Mouse (Mus musculus) forebrain, embryonic 15.5 days (tissue): ENCODE measurements around the gene Il18r1. TPM values are rescaled to one million over a fixed set of nuclear protein-coding genes. Genes with fewer than 3 reads are reported as not detected.

Source experiments
- ATAC-seq: fragments of 200-750 bp; cut with Nextera tagmentation; replicated peaks from 2 replicates; pipeline ENCODE4 v1.8.0; 2017; ENCODE audit warnings: mild to moderate bottlenecking, moderate TSS enrichment, moderate library complexity
- H3K27ac ChIP-seq: fragments of 300-500 bp; sonication (generic); replicated peaks from 2 replicates; pipeline ENCODE4 v1.5.1; 2015; ENCODE audit warnings: mild to moderate bottlenecking, inconsistent platforms
- H3K27me3 ChIP-seq: fragments of 300-500 bp; sonication (generic); 2 replicates; pipeline ENCODE4 v1.6.1; 2015; ENCODE audit warnings: inconsistent platforms
- H3K36me3 ChIP-seq: fragments of 300-500 bp; sonication (generic); 2 replicates; pipeline ENCODE4 v1.6.1; 2015; ENCODE audit warnings: mild to moderate bottlenecking, inconsistent platforms
- H3K4me1 ChIP-seq: fragments of 300-500 bp; sonication (generic); 2 replicates; pipeline ENCODE4 v1.6.1; 2015; ENCODE audit warnings: inconsistent platforms
- H3K4me2 ChIP-seq: fragments of 300-500 bp; sonication (generic); replicated peaks from 2 replicates; pipeline ENCODE4 v1.6.1; 2015; ENCODE audit warnings: mild to moderate bottlenecking, inconsistent platforms
- H3K4me3 ChIP-seq: fragments of 300-500 bp; sonication (generic); 2 replicates; pipeline ENCODE4 v1.5.1; 2015; ENCODE audit warnings: mild to moderate bottlenecking, inconsistent platforms
- H3K9ac ChIP-seq: fragments of 300-500 bp; sonication (generic); replicated peaks from 2 replicates; pipeline ENCODE4 v1.6.1; 2015; ENCODE audit warnings: mild to moderate bottlenecking, inconsistent platforms
- H3K9me3 ChIP-seq: fragments of 300-500 bp; sonication (generic); 2 replicates; pipeline ENCODE4 v1.6.1; 2016; ENCODE audit warnings: inconsistent platforms
- WGBS: fragments of 180-500 bp; shearing (Covaris S2); methylation state at CpG from one replicate; pipeline ENCODE4 v1.1.7; 2015; ENCODE audit warnings: mixed read lengths; 5-methylcytosine and 5-hydroxymethylcytosine counted together
- polyA plus RNA-seq: library from polyadenylated mRNA; unstranded; fragments of >200 nt; fragmentation: Nextera tagmentation; extraction: Ambion mirVana; gene quantifications from 2 replicates; pipeline ENCODE4 v1.2.1, GENCODE M21; 2015

The Il18r1 gene
- not detected in 2 replicates for polyA plus RNA-seq

- Histone ChIP-seq H3K27ac (no peak within 1 kb of the TSS), H3K4me1 (no peaks in the 10 kb centered on the region), H3K36me3 (no peaks in the 10 kb centered on the region), H3K9me3 (no peaks in the 10 kb centered on the region), H3K4me3 (no peak within 1 kb of the TSS), H3K4me2 (no peak within 1 kb of the TSS), H3K27me3 (no peaks in the 10 kb centered on the region), H3K9ac (no peak within 1 kb of the TSS)
- no peak for ATAC-seq
- 52% methylated on average over 20 of the region's 20 CpGs for WGBS
Measured at GRCm38 (mm10) chr1:40465477-40466430, at the start of gene Il18r1. TSS of gene Il18r1 (plus strand) at chr1:40465552.

- Histone ChIP-seq H3K27ac (no peak overlapping the region), H3K4me2 (no peak overlapping the region), H3K4me1 (no peaks in the 10 kb centered on the region), H3K36me3 (no peaks in the 10 kb centered on the region), H3K4me3 (no peak overlapping the region), H3K9me3 (no peaks in the 10 kb centered on the region), H3K9ac (no peak overlapping the region), H3K27me3 (no peaks in the 10 kb centered on the region)
- WGBS, result 88% methylated on average over 2 of the region's 2 CpGs
- no peak for ATAC-seq
Measured at GRCm38 (mm10) chr1:40417034-40417433, 48.3 kb upstream of the Il18r1 start.

- ATAC-seq, result no peak
- H3K4me1 ChIP-seq, result no peaks in the 10 kb centered on the region
- H3K4me2 ChIP-seq, result no peak overlapping the region
- whole genome bisulfite sequencing, result 81% methylated on average over 5 of the region's 5 CpGs
- no peak overlapping the region for H3K4me3 ChIP-seq
- no peak overlapping the region for H3K27ac ChIP-seq
- no peaks in the 10 kb centered on the region for H3K27me3 ChIP-seq
- no peak overlapping the region for H3K9ac ChIP-seq
- no peaks in the 10 kb centered on the region for H3K36me3 ChIP-seq
- H3K9me3 ChIP-seq, result no peaks in the 10 kb centered on the region
Measured at GRCm38 (mm10) chr1:40418512-40418911, 46.8 kb upstream of the Il18r1 start.

GRCm38 (mm10) chr1:40423892-40424291 is 41.5 kb upstream of the Il18r1 start:
- H3K4me2 ChIP-seq, result no peak overlapping the region
- H3K4me1 ChIP-seq, result no peaks in the 10 kb centered on the region
- no peaks in the 10 kb centered on the region for H3K27me3 ChIP-seq
- no peak overlapping the region for H3K27ac ChIP-seq
- H3K9me3 ChIP-seq, result no peaks in the 10 kb centered on the region
- ATAC-seq, result no peak
- no peak overlapping the region for H3K4me3 ChIP-seq
- H3K9ac ChIP-seq, result no peak overlapping the region
- no peaks in the 10 kb centered on the region for H3K36me3 ChIP-seq
- WGBS, result 87% methylated on average over 6 of the region's 6 CpGs

GRCm38 (mm10) chr1:40427270-40427669 is 38.1 kb upstream of the Il18r1 start:
- H3K36me3 ChIP-seq, result no peaks in the 10 kb centered on the region
- no peak for ATAC-seq
- no peak overlapping the region for H3K4me2 ChIP-seq
- H3K27ac ChIP-seq, result no peak overlapping the region
- H3K9me3 ChIP-seq, result no peaks in the 10 kb centered on the region
- H3K9ac ChIP-seq, result no peak overlapping the region
- no peak overlapping the region for H3K4me3 ChIP-seq
- no peaks in the 10 kb centered on the region for H3K4me1 ChIP-seq
- WGBS, result 93% methylated on average over 9 of the region's 9 CpGs
- no peaks in the 10 kb centered on the region for H3K27me3 ChIP-seq

- WGBS, result 74% methylated on average over 1 of the region's 1 CpGs
- no peak overlapping the region for H3K4me2 ChIP-seq
Measured at GRCm38 (mm10) chr1:40427901-40428300, 37.5 kb upstream of the Il18r1 start.

GRCm38 (mm10) chr1:40428910-40429675 is 36.3 kb upstream of the Il18r1 start, which contains the start of gene Il1rl1:
TSS of gene Il1rl1 (plus strand) at chr1:40429570.
- H3K27me3 ChIP-seq, result no peaks in the 10 kb centered on the region
- WGBS, result 86% methylated on average over 5 of the region's 5 CpGs
- no peak for ATAC-seq
- no peak within 1 kb of the TSS for H3K4me2 ChIP-seq
- H3K9me3 ChIP-seq, result no peaks in the 10 kb centered on the region
- no peaks in the 10 kb centered on the region for H3K36me3 ChIP-seq
- H3K4me1 ChIP-seq, result no peaks in the 10 kb centered on the region
- no peak within 1 kb of the TSS for H3K27ac ChIP-seq
- no peak within 1 kb of the TSS for H3K9ac ChIP-seq
- no peak within 1 kb of the TSS for H3K4me3 ChIP-seq

More at GRCm38 (mm10) chr1:40427901-40428300, 37.5 kb upstream of the Il18r1 start:
- Histone ChIP-seq H3K27ac (no peak overlapping the region), H3K36me3 (no peaks in the 10 kb centered on the region), H3K9ac (no peak overlapping the region), H3K4me3 (no peak overlapping the region), H3K4me1 (no peaks in the 10 kb centered on the region), H3K27me3 (no peaks in the 10 kb centered on the region), H3K9me3 (no peaks in the 10 kb centered on the region)
- no peak for ATAC-seq

- 89% methylated on average over 4 of the region's 4 CpGs for WGBS
- no peak for ATAC-seq
- H3K9ac ChIP-seq, result no peak overlapping the region
- H3K36me3 ChIP-seq, result no peaks in the 10 kb centered on the region
- no peaks in the 10 kb centered on the region for H3K4me1 ChIP-seq
- H3K4me3 ChIP-seq, result no peak overlapping the region
- H3K27ac ChIP-seq, result no peak overlapping the region
- no peaks in the 10 kb centered on the region for H3K27me3 ChIP-seq
- H3K9me3 ChIP-seq, result no peaks in the 10 kb centered on the region
- H3K4me2 ChIP-seq, result no peak overlapping the region
Measured at GRCm38 (mm10) chr1:40430143-40430834, 35.1 kb upstream of the Il18r1 start.

GRCm38 (mm10) chr1:40432169-40432568 is 33.2 kb upstream of the Il18r1 start:
- Histone ChIP-seq H3K4me1 (no peaks in the 10 kb centered on the region), H3K27ac (no peak overlapping the region), H3K9ac (no peak overlapping the region), H3K36me3 (no peaks in the 10 kb centered on the region), H3K9me3 (no peaks in the 10 kb centered on the region), H3K27me3 (no peaks in the 10 kb centered on the region), H3K4me3 (no peak overlapping the region), H3K4me2 (no peak overlapping the region)
- ATAC-seq, result no peak
- 91% methylated on average over 2 of the region's 2 CpGs for WGBS

- no peaks in the 10 kb centered on the region for H3K27me3 ChIP-seq
- H3K4me1 ChIP-seq, result no peaks in the 10 kb centered on the region
- H3K4me2 ChIP-seq, result no peak overlapping the region
- no peak overlapping the region for H3K4me3 ChIP-seq
- ATAC-seq, result no peak
- no peak overlapping the region for H3K9ac ChIP-seq
- no peaks in the 10 kb centered on the region for H3K36me3 ChIP-seq
- WGBS, result 88% methylated on average over 3 of the region's 3 CpGs
- H3K9me3 ChIP-seq, result no peaks in the 10 kb centered on the region
- no peak overlapping the region for H3K27ac ChIP-seq
Measured at GRCm38 (mm10) chr1:40435936-40436335, 29.4 kb upstream of the Il18r1 start.

- WGBS, result 87% methylated on average over 2 of the region's 2 CpGs
- H3K9ac ChIP-seq, result no peak overlapping the region
- ATAC-seq, result no peak
Measured at GRCm38 (mm10) chr1:40437340-40437739, 28.0 kb upstream of the Il18r1 start.

GRCm38 (mm10) chr1:40439504-40439903 is 25.8 kb upstream of the Il18r1 start:
- no peaks in the 10 kb centered on the region for H3K27me3 ChIP-seq
- 70% methylated on average over 8 of the region's 8 CpGs for WGBS
- no peak overlapping the region for H3K4me2 ChIP-seq
- H3K4me3 ChIP-seq, result no peak overlapping the region
- no peak for ATAC-seq
- no peaks in the 10 kb centered on the region for H3K9me3 ChIP-seq
- no peak overlapping the region for H3K9ac ChIP-seq
- H3K4me1 ChIP-seq, result no peaks in the 10 kb centered on the region
- H3K36me3 ChIP-seq, result no peaks in the 10 kb centered on the region
- no peak overlapping the region for H3K27ac ChIP-seq

More at GRCm38 (mm10) chr1:40437340-40437739, 28.0 kb upstream of the Il18r1 start:
- no peaks in the 10 kb centered on the region for H3K9me3 ChIP-seq
- H3K4me2 ChIP-seq, result no peak overlapping the region
- no peaks in the 10 kb centered on the region for H3K4me1 ChIP-seq
- no peaks in the 10 kb centered on the region for H3K36me3 ChIP-seq
- H3K27ac ChIP-seq, result no peak overlapping the region
- no peaks in the 10 kb centered on the region for H3K27me3 ChIP-seq
- H3K4me3 ChIP-seq, result no peak overlapping the region
